Mouse (Mus musculus): ENCODE data around the gene Mfn1.
A peak's percentile ranks its signal among the peaks of the same experiment; 100 is the strongest.

Gene Mfn1

DNA sequence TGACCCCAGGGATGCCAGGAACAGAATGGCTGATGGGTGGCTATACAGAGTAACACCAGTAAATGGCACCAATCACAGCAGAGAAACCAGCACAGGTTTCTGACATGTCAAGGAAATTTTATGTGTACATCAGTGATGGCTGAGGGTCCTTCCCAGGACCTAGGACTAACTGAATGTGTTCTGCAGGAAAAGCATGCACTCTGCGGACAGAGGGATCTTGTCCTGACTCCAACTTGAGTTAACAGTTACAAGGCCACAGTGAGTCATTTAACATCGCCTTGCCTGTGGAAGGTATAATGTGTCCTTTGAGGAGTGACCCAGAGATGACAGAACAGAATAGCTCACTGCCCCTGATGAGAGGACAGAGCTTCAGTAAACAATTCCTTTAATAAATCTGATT is 85.5 kb downstream of the Mfn1 start:
- no peak for DNase-seq

DNA sequence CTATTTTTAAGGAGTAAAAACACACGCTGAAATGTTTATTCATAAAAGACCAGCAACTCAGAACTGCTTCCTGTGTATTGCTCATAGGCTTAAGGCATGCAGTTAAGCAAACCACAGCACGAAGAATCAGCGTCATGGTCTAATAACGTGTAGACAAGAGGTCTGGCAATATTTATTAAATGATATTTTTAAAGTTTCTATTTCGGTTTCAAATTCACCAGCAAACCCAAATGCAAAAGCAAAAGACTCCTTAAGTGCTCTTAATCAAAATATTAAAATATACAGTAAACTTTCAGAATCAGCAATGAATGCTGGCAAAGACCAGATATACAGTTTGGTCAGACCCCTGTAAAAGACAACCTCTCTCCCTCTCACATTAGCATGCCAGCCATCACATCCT is 86.1 kb downstream of the Mfn1 start:
- no peak for DNase-seq

DNA sequence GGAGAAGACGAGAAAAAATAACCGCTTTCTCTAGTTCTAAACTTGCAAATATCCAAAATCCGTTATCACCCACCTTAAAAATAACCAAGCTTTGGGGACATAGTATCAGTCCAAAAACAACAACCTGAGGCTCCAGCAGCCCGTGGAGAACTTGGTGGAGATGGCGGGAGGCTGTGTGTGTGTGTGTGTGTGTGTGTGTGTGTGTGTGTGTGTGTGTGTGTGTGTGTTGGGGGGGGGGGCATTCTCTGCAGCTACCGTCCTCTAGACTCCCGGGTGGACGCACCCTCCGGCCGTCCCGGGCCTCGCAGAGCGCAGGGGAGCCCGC is 86.7 kb downstream of the Mfn1 start:
- DNase-seq: no peak

DNA sequence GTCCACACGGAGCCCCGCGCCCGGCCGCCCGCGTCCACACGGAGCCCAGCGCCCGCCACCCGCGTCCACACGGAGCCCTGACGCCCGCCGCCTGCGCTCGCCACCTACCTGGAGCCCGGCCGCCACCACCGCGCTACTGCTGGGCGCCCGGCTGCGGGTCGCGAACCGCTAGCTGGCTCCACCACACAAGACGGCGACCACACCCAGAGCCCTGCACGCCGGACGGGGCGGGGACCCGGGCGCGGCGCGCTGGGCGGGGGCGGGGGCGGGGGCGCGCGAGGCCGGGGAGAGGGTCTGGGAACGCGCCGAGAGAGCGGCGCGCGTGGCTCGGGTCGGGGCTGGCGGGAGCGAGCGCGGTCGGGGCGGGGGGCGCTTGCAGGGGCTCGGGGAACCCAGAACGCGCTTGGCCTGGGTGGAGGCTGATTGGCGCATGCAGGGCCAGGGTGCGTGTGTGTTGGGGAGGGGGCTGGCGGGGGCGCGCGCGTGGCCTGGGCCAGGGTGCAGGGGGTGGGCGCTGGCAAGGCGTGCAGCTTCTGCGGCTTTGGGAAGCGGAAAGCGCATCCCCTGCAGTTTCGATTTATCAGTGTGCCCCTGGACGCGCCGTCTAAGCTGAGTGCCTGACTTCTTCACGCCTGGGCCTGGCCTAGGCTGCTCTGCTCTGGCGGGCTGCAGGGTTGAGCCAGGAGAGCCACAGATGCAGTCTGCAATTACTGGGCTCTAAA is 87.2 kb downstream of the Mfn1 start, which contains the start of gene Gnb4:
Gene Gnb4, minus strand, starts transcription at position 255 of the 722 bp plus-strand sequence.
- DNase-seq: peak; percentile 25 to 48

DNA sequence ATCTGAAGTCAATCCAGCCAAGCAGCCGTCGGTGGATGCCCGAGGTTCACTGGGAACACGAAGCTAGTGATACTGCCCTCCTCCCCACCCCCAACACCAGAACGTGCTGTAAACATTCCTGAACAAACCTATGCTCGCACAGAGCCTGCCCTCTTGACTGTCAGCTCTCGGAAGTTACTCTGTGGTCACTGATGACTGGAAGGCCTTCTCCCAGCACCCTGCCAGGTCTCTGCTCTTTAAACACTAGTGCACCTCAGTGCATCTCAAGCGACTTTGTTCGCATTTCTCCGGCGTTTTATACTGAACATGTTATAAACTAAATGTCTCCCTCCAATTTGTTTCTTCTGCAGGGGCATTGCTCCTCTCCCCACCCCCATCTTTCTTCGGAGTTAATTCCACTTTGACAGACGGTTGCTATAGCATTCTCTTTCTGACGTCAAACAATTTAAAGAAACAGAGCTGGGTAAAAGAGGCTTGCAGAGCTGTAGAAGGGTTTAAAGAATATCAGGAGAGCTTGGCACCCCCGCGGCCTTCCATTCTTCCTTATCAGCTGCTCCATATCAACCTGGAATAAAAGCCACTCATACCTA is 87.9 kb downstream of the Mfn1 start:
- DNase-seq: peak in 1 of 2 experiments; percentile 20

DNA sequence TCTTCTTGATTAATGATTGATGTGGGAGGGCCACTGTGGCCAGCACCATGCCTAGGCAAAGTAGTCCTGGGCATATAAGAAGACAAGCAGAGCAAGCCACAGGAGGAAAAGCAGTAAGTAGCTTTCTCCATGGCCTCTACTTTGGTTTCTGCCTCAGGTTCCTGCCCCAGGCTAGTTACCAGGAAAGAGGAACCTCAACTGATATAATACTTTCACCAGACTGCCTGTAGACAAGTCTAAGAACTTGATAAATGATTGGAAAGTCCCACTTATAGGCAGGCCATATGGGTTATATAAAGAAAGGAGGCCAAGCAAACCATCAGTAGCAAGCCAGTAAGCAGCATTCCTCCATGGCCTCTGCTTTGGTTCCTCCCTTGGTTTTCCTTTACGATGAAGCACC is 92.4 kb downstream of the Mfn1 start:
- no peak for DNase-seq

DNA sequence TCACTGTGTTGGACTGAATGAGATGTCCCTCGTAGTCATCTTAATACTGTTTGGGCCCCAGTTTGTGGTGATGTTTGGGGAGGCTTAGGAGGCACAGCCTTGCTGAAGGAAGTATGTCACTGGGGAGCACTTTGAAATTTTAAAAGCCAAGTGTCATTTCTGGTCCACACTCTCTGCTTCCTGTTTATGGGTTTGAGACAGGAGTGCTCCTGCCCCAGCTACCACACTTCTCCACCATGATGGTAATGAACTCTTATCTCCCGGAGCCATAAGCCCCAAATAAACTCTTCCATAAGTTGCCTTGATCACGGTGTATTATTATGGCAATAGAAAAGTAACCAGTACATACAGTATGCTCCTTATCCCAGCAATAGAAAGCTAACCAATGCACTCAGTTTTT is 92.8 kb downstream of the Mfn1 start:
- DNase-seq: no peak

DNA sequence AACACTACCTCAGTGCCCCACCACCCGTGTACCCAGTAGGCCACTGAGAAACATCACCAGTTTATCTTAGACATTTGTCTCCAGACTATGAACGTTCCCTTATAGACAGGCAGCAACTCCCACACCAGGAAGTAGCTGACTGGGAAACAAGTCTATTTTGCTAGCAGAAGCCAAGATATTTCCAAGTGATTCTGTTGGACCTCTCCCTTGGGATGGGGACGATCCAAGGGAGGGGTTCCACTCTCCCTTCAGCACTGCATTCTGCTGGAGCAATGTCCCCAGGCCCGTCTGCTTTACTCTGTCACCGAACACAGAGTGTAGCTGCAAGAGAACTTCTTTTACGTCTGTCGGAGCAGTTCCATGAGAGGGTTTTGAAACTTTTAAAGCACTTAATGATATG is 98.9 kb downstream of the Mfn1 start:
- DNase-seq: no peak
